Mouse (Mus musculus): ENCODE measurements around the gene Grm1. TPM values are rescaled to one million over a fixed set of nuclear protein-coding genes. Genes with fewer than 3 reads are reported as not detected.

The Grm1 gene
- total and polyA plus RNA-seq, 2 experiments = not detected

GRCm38 (mm10) chr10:10917857-10918399, 164.2 kb downstream of the Grm1 start:
- WGBS = 72% methylated on average over 7 of the region's 7 CpGs
- Histone ChIP-seq H3K4me1 (ENCODE audit: control insufficient read depth, insufficient read depth, low read length) (no peaks in the 10 kb centered on the region), H3K4me3 (ENCODE audit: insufficient read depth, low read depth, low read length) (no peak overlapping the region), H3K79me2 (ENCODE audit: control insufficient read depth, insufficient read depth, low read length) (no peaks in the 10 kb centered on the region), H3K36me3 (ENCODE audit: control insufficient read depth, insufficient read depth, low read length) (no peaks in the 10 kb centered on the region), H3K27me3 (ENCODE audit: control insufficient read depth, insufficient read depth, low read length) (no peaks in the 10 kb centered on the region; the same call in 1 of the 2 replicates), H3K27ac (replicated peaks; ENCODE audit: insufficient read depth, low read depth, low read length) (no peak overlapping the region), H3K9ac (ENCODE audit: low read depth, low read length) (no peak overlapping the region)
- DNase-seq (ENCODE audit: extremely low read depth, low read depth, low spot score) = peak; percentile 2
- TF ChIP-seq POLR2A (IDR thresholded peaks at IDR 0.05; ENCODE audit: extremely low read depth, insufficient read depth, low read length) (no peak), CTCF (IDR thresholded peaks at IDR 0.05; ENCODE audit: low read depth, low read length) (no peak)

- no peaks in the 10 kb centered on the region for H3K36me3 ChIP-seq (ENCODE audit: control insufficient read depth, insufficient read depth, low read length)
- WGBS = 80% methylated on average over 4 of the region's 4 CpGs
Observed at GRCm38 (mm10) chr10:10913621-10914020, 168.5 kb downstream of the Grm1 start.

GRCm38 (mm10) chr10:10890221-10890620, 191.9 kb downstream of the Grm1 start:
- H3K36me3 ChIP-seq (ENCODE audit: control insufficient read depth, insufficient read depth, low read length) = no peaks in the 10 kb centered on the region
- H3K79me2 ChIP-seq (ENCODE audit: control insufficient read depth, insufficient read depth, low read length) = no peaks in the 10 kb centered on the region
- no peaks in the 10 kb centered on the region for H3K4me1 ChIP-seq (ENCODE audit: control insufficient read depth, insufficient read depth, low read length)
- 39% methylated on average over 1 of the region's 1 CpGs for WGBS
- TF ChIP-seq CTCF (IDR thresholded peaks at IDR 0.05; ENCODE audit: low read depth, low read length) = no peak
- TF ChIP-seq POLR2A (IDR thresholded peaks at IDR 0.05; ENCODE audit: extremely low read depth, insufficient read depth, low read length) = no peak
- H3K4me3 ChIP-seq (ENCODE audit: insufficient read depth, low read depth, low read length) = no peak overlapping the region
- H3K9ac ChIP-seq (ENCODE audit: low read depth, low read length) = no peak overlapping the region
- no peak overlapping the region for H3K27ac ChIP-seq (replicated peaks; ENCODE audit: insufficient read depth, low read depth, low read length)
- H3K27me3 ChIP-seq (ENCODE audit: control insufficient read depth, insufficient read depth, low read length) = no peaks in the 10 kb centered on the region
- DNase-seq (ENCODE audit: extremely low read depth, low read depth, low spot score) = no peak

More at GRCm38 (mm10) chr10:10913621-10914020, 168.5 kb downstream of the Grm1 start:
- TF ChIP-seq CTCF (IDR thresholded peaks at IDR 0.05; ENCODE audit: low read depth, low read length) = no peak
- TF ChIP-seq POLR2A (IDR thresholded peaks at IDR 0.05; ENCODE audit: extremely low read depth, insufficient read depth, low read length) = no peak
- Histone ChIP-seq H3K27ac (replicated peaks; ENCODE audit: insufficient read depth, low read depth, low read length) (no peak overlapping the region), H3K4me1 (ENCODE audit: control insufficient read depth, insufficient read depth, low read length) (no peaks in the 10 kb centered on the region), H3K9ac (ENCODE audit: low read depth, low read length) (no peak overlapping the region), H3K4me3 (ENCODE audit: insufficient read depth, low read depth, low read length) (no peak overlapping the region), H3K27me3 (ENCODE audit: control insufficient read depth, insufficient read depth, low read length) (no peaks in the 10 kb centered on the region; the same call in 1 of the 2 replicates), H3K79me2 (ENCODE audit: control insufficient read depth, insufficient read depth, low read length) (no peaks in the 10 kb centered on the region)
- DNase-seq (ENCODE audit: extremely low read depth, low read depth, low spot score) = no peak

GRCm38 (mm10) chr10:10888521-10888920, 193.6 kb downstream of the Grm1 start:
- no peak for DNase-seq (ENCODE audit: extremely low read depth, low read depth, low spot score)
- H3K36me3 ChIP-seq (ENCODE audit: control insufficient read depth, insufficient read depth, low read length) = no peaks in the 10 kb centered on the region
- no peak overlapping the region for H3K27ac ChIP-seq (replicated peaks; ENCODE audit: insufficient read depth, low read depth, low read length)
- no peak overlapping the region for H3K4me3 ChIP-seq (ENCODE audit: insufficient read depth, low read depth, low read length)
- 75% methylated on average over 9 of the region's 9 CpGs for WGBS
- H3K9ac ChIP-seq (ENCODE audit: low read depth, low read length) = no peak overlapping the region
- H3K4me1 ChIP-seq (ENCODE audit: control insufficient read depth, insufficient read depth, low read length) = no peaks in the 10 kb centered on the region
- no peaks in the 10 kb centered on the region for H3K27me3 ChIP-seq (ENCODE audit: control insufficient read depth, insufficient read depth, low read length)
- no peaks in the 10 kb centered on the region for H3K79me2 ChIP-seq (ENCODE audit: control insufficient read depth, insufficient read depth, low read length)
- TF ChIP-seq POLR2A (IDR thresholded peaks at IDR 0.05; ENCODE audit: extremely low read depth, insufficient read depth, low read length) = no peak

- Histone ChIP-seq H3K36me3 (ENCODE audit: control insufficient read depth, insufficient read depth, low read length) (no peaks in the 10 kb centered on the region), H3K9ac (ENCODE audit: low read depth, low read length) (no peak overlapping the region), H3K27ac (replicated peaks; ENCODE audit: insufficient read depth, low read depth, low read length) (no peak overlapping the region), H3K79me2 (ENCODE audit: control insufficient read depth, insufficient read depth, low read length) (no peaks in the 10 kb centered on the region), H3K27me3 (ENCODE audit: control insufficient read depth, insufficient read depth, low read length) (no peaks in the 10 kb centered on the region), H3K4me1 (ENCODE audit: control insufficient read depth, insufficient read depth, low read length) (no peaks in the 10 kb centered on the region), H3K4me3 (ENCODE audit: insufficient read depth, low read depth, low read length) (no peak overlapping the region)
- no peak for DNase-seq (ENCODE audit: extremely low read depth, low read depth, low spot score)
- 27% methylated on average over 2 of the region's 2 CpGs for WGBS
- TF ChIP-seq CTCF (IDR thresholded peaks at IDR 0.05; ENCODE audit: low read depth, low read length) (no peak), POLR2A (IDR thresholded peaks at IDR 0.05; ENCODE audit: extremely low read depth, insufficient read depth, low read length) (no peak)
Observed at GRCm38 (mm10) chr10:10884992-10885391, 197.2 kb downstream of the Grm1 start.

- WGBS = 41% methylated on average over 3 of the region's 3 CpGs
Observed at GRCm38 (mm10) chr10:10872142-10872541, 210.0 kb downstream of the Grm1 start.

More at GRCm38 (mm10) chr10:10872142-10872541, 210.0 kb downstream of the Grm1 start:
- Histone ChIP-seq H3K36me3 (ENCODE audit: control insufficient read depth, insufficient read depth, low read length) (no peaks in the 10 kb centered on the region), H3K27me3 (ENCODE audit: control insufficient read depth, insufficient read depth, low read length) (no peaks in the 10 kb centered on the region), H3K4me1 (ENCODE audit: control insufficient read depth, insufficient read depth, low read length) (no peaks in the 10 kb centered on the region), H3K79me2 (ENCODE audit: control insufficient read depth, insufficient read depth, low read length) (no peaks in the 10 kb centered on the region), H3K27ac (replicated peaks; ENCODE audit: insufficient read depth, low read depth, low read length) (no peak overlapping the region), H3K4me3 (ENCODE audit: insufficient read depth, low read depth, low read length) (no peak overlapping the region), H3K9ac (ENCODE audit: low read depth, low read length) (no peak overlapping the region)
- TF ChIP-seq CTCF (IDR thresholded peaks at IDR 0.05; ENCODE audit: low read depth, low read length) (no peak), POLR2A (IDR thresholded peaks at IDR 0.05; ENCODE audit: extremely low read depth, insufficient read depth, low read length) (no peak)
- DNase-seq (ENCODE audit: extremely low read depth, low read depth, low spot score) = no peak
